Mouse (Mus musculus): ENCODE measurements around the gene Nr4a2.
A peak's percentile ranks its signal among the peaks of the same experiment; 100 is the strongest.

The Nr4a2 gene

DNA sequence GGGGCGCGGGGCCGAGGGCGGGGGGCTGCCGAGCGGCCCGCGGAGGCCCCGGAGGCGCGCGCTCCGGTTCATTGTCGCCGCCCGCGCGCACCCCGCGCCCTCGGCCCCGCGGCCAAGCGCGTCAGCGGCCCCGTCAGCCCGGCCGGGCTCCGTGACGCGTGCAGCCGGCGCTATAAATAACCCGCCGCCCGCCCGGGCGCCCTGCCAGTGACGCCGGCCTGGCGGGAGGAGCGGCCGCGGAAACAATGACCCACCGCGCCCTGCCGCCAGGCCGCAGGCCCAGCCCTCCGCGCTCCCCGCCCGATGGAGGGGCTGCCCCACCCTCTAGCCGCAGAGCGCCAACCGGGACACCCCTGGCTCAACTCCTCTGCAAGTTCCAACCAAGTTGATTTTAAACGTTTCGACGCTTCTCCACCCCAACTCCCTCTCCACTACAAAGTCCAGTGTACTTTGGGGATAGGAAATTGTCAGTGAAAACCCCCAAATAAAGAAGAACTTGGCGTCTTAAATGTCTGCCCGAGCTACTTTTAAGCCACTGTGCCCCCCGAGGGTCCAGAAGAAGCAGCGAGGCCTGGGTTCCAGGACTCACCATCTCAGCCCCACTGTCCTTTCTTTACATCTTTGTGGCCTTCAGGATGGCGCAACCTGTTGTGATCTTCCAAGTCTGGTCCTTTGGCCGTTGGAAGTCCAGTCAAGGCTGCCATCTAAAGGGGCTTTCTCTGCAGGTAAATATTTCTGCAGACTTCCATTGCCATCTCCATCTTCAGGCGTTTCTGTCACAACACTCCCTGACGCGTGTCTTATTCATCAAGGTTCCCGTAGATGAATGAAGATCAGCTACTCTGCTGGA lies at the start of gene Nr4a2:
Nr4a2 (minus strand) TSS at position 13 of the 850 bp plus-strand sequence.
- peak; percentile 90 for DNase-seq (ENCODE audit: low spot score)

DNA sequence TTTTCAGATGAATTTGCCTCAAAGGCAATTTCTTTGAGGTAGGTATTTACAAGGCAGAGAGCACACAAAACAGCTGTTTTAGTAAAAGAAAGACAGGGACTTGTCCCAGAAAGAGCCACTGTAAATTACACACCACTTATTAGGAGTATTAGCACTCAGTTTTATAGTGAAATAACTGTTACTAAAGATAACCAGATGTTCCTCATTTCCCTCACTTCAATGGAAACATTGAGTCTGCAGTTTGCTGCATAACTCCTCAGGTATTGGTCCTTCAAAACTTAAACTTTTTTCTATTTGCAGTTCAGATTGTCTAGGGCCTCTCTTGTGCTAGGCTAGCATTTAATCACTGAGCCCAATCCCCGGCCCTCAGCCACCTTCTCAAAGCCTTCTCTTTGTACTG lies 41.6 kb upstream of the Nr4a2 start:
- no peak for DNase-seq (ENCODE audit: low spot score)

DNA sequence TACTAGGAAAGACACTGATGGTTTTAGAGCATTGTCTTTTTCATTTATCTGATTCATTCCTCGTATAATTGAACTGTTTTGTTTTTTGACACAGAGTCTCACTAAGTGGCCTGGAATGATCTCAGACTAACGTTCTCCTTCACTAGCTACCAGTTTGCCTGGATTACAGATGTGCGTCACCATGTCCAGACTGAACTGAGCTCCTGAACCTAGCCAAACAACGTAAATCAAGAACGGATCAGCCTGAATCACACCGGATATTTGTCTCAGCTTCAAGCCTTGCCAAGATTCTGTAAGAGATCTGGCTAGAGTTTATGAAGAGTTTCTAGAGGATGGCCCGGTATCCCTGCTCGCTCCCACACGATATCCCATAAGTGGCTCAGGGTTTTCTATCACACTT lies 33.0 kb upstream of the Nr4a2 start:
- no peak for DNase-seq (ENCODE audit: low spot score)

DNA sequence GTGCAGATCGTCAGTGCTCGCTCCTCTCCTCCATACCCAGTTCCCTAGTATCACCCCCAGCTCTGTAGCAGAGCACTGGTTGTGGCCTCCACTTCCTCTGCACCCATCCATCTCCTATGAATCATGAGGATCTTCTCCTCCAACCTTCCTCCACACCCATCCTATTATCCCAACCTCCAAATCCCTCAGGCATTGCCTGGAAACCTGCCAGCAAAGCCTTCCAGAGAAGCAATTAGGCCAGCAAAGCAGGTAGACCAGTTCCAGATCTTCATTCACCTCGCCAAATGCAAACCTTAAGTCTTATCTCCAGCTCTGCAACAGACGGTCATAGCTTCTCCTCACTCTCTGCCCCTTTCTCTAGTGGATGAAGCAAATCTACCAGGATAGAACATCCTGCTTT lies 26.0 kb upstream of the Nr4a2 start:
- DNase-seq (ENCODE audit: low spot score) = no peak

DNA sequence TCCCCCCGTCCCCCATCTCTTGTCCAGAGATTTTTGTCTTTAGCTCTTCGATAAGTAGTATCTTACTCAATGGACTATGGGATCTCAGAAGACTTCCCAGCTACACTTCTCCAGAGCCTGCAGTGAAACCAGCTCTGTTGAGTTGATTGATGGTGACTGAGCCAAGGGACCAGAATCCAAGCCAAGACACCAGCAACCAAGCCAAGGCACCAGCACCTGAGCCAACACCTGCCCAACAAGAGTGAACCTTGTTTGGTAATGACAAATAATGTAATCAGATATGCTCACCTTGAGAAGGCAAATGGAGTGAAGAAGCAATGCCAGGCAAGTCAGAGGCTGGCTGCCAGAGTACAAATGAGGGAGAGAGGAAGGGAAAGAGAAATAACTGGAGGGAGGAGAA lies 24.4 kb upstream of the Nr4a2 start:
- DNase-seq (ENCODE audit: low spot score) = no peak

DNA sequence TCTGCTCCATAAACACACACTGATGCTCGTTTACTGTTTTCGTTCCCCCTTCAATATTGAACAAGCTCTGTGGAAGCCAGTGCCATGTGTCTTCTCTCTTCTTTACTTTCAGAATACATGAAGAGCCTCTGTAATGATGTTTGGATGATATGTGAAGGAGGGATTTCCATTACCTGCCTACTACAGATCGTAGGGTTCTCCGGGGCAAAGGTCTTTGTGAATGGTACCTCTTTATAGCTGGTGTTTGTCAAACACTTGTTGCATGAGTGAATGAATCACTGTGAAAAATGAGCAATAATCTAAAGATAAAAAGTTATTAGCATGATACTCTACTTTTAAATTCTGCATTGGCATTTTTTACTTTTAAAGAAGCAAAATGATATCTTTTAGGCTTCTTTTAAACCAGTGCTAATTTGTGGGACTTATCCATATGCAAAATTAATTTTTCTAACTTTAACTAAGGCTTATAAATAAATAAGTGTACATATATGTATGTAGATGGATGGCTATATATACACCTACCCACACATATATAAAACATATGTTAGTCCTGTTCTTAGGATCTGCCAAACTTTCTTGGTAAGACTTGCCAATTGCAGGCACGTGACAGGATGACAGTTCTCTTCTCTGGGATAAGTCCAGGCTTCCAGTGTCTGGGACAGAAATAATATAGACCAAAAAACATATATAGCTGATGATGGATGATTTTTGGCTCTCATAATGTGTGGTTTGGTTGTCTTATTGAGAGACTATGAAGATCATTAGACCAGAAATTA lies 22.0 kb upstream of the Nr4a2 start:
- DNase-seq (ENCODE audit: low spot score) = no peak

DNA sequence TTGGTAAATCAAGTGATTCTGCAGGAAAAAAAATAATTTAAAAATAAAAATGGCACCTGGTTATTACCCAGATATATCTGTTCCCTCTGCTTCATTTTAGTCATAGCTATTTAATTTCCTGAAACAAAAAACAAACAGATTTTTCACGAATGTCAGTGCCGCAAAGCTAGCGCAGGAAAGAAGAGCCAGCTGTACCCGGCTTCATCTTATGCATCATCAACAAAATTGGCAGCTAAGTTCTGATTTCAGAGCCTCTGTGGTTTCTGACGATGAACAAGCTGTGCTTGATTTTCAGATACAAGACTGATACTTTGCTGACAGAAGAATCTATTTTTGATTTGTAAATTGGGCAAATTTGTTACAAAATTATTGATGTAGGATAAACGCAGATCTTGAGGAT lies 14.8 kb upstream of the Nr4a2 start:
- no peak for DNase-seq (ENCODE audit: low spot score)

DNA sequence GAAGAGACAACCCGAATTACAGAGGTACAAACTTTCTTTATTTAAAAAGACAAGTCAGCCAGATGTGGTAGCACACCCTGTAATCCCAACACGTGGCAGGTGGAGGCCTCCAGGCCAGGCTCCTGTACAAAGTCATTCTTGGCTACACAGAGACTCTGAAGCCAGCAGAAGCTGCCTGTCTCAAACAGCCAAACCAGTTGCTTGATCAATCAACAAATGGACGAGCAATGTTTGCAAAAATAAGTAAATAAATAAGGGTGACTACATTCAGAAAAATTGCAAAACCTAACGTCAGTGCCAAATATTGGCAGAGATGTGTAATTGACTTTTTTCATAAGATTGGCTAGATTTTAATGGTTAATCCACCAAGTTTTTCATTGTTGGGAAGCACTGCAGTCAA lies 3.7 kb upstream of the Nr4a2 start:
- DNase-seq (ENCODE audit: low spot score) = no peak

DNA sequence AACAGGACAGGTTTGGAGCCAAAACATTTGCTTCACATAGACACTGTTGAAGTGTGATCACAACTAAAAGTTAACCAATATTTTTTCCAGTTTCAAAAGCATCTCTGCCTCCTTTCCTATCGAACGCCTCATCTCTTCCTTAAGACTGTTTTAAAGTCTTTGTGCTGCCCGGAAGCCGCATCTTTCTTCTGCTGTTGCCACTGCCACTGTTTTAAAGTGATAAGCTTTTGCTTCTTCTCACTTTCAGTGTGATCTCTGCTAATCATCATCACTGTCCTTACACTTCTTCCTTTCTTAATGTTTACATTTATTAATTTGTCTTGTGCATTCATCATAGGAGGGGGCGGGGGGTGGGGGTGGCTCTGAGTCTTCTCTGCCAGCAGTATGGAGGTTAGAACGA lies 2.1 kb upstream of the Nr4a2 start:
- DNase-seq (ENCODE audit: low spot score) = no peak

DNA sequence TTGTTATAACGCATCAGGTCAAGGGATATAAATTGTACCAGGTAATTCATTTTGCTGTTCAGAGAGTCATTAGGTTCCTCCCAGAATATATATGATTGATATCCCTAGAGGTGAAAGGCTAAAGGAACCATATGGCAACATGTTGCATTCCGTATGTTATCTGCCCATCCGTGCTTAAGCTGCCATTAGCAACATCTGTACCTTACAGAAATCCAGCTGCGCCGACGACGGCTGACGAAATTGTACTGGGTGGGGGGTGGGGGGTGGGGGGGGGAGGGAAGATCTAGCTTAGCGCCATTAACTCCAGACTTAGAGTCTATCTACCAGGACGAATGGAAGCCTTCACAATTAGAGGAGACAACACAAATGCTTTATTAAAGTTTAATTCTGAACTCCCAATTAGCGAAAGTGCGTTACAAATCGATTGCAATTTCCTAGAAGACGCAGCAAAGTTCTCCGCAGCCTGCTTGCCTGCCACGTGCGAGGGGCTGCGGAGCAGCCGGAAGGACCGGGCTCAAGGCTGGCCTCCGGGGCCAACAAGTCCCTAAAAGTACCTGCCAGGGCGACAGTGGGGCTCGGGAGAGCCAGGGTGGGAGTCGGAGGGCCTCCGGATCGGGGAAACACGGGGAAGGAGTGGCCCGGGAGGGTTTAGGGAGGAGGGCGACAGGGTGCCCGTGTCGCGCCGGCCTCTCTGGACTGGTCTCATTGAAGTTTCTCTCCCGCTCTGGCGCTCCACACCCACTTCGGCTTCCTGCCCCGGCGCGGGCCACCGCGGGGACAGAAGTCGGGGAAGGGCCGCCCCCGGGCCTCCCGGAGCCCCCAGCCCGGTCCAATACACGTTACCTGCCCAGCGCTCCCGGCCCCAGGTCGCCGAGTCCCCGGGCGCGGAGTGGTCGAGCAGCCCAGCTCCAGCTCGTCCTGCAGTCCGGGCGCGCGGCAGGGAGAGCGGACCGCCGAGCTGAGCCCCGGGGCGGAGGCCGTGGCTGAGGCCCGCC lies 520 bp downstream of the Nr4a2 start:
- DNase-seq (ENCODE audit: low spot score) = peak; percentile 63

DNA sequence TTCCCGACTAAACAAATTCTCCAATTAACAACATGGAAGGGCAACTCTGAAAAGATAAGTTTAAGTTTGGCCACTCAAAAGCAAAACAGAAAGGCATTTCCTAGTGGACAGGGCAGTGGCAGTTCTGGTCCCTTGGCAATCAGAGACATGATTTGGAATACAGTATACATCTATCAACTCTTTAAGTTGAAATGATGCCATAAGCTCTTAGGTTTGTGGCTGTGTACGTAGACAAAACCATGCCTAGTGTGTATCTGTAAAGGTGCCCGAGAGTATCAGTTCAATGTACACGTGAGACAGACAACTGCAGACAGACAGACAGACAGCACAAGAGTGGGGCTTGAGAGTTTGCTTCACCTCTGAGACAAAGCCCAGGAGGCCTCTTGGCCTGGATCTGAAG lies 2.7 kb downstream of the Nr4a2 start:
- no peak for DNase-seq (ENCODE audit: low spot score)

DNA sequence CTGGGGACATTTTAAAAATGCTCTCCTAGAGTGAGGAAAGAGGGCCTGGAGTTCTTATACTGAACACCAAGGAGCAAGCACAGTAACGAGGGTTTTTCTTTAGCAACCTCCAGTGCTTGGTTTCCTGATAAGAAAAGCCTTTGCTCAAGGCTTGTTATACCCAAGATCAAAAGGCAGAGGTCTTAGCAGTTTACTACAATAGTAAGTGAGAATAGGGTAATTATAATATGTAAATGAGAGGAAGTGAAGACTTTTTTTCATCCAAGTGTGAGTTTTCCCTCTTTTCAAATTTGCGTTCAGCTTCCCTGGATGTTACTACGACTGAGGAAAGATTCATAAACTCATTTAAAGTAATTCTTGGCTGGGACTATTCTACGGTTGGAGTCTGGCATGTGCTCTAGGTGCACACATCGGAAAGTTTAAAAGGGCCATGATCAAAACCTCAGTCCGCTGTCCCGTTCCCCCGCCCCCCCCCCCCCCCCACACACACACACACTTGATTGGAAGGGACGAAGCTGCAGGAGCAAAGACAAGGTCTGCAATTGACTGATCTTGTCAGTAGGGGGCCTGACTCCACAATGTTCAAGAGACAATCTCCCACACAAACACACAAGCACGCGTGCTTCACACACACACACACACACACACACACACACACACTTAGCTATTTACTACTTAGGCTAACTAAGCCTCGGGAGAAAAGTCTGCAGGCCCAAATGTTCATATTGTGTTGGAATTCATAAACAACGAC lies 6.4 kb downstream of the Nr4a2 start:
- DNase-seq (ENCODE audit: low spot score) = peak; percentile 38

DNA sequence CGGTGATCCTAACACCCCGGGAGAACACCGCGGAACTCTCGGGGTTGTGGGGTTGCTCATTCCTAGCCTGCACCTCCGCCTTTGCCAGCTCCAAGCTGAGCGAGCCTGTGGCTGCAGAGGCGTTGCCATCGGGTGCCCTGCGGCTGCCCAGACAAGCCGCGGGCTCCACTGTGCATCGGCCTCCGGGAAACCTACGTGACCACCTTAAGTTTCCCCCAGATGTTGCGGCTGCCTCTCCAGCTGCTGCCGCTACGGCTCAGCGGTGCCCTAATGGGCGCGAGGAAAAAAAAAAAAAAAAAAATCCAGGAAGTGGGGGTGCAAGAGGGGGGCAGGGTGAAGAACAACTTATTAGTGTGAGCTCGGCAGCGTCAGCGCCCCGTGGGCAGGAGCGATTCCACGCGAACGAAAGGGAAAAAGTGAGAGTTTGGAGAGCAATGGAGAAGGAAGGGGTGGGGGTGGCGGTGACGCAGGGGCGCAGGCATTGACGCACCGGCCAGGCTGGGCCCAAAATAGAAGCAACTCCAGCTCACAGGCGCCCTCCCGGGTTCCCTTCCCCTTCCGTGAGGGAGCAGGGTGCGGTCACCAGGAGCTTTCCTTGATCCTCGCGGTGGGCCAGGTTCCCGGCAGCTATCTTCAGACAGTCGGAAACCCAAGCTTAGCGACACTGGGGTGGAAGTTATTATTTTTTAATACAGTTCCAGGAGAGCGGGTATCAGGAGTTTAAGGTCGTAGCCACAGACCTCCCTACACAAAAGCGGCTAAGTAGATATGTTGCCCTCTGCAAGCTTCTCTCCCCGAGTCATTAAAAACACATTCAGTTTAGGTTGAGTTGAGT lies 7.2 kb downstream of the Nr4a2 start:
- DNase-seq (ENCODE audit: low spot score) = peak; percentile 78

DNA sequence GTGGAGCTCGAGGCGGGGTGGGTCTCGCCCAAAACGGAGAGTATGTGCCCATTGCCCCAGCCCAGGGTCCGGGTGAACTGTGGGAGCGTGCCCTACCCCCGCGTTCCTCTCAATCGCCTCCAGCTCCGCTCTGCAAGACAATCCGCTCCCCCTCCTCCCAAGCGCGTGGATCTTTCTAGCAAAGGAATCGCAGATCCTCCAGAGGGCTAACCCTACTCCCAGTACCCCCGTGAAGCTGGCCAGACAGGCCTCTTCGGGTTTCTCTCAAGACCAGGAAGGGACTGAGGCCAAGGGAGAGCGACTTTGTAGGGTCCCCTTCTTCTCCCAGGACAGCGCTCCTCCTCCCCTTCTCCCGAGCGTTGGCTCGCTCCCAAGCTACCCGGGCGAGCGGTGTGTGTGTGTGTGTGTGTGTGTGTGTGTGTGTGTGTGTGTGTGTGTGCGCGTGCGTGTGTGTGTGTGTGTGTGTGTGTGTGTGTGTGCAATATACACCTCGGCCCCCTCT lies 7.9 kb downstream of the Nr4a2 start:
- peak; percentile 57 for DNase-seq (ENCODE audit: low spot score)

DNA sequence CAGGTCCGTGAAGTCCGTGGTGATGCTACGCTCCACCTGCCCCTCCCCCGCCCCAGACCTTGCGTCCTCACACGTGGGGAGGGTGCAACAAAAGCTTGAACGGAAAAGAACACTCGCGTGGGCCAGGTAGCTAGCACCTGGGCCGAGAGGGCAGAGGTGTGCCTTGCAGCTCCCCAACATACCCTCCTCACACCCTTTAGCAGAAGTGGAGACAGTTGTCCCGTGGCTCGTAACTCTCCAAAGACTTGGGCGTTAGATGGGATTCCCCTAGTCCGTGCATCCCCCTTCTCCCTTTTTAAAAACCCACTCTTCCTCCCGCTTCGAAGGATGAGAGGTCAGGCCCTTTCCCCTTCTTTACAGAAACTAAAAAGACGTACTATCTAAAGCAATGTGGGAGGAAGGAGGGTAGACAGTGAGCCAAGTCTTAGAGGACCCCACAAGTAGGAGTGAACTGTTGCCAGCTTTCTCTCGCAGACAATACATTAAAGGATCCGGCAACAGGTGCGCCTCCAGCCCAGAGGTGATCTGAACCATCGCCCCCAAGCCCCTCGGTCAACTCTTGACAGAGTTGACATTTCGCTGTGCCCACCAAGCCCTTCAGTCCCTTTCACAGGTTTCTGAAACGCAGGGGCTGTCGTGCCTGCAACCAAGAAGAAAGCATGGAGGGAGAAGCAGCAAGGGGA lies 8.5 kb downstream of the Nr4a2 start:
- DNase-seq (ENCODE audit: low spot score) = no peak

DNA sequence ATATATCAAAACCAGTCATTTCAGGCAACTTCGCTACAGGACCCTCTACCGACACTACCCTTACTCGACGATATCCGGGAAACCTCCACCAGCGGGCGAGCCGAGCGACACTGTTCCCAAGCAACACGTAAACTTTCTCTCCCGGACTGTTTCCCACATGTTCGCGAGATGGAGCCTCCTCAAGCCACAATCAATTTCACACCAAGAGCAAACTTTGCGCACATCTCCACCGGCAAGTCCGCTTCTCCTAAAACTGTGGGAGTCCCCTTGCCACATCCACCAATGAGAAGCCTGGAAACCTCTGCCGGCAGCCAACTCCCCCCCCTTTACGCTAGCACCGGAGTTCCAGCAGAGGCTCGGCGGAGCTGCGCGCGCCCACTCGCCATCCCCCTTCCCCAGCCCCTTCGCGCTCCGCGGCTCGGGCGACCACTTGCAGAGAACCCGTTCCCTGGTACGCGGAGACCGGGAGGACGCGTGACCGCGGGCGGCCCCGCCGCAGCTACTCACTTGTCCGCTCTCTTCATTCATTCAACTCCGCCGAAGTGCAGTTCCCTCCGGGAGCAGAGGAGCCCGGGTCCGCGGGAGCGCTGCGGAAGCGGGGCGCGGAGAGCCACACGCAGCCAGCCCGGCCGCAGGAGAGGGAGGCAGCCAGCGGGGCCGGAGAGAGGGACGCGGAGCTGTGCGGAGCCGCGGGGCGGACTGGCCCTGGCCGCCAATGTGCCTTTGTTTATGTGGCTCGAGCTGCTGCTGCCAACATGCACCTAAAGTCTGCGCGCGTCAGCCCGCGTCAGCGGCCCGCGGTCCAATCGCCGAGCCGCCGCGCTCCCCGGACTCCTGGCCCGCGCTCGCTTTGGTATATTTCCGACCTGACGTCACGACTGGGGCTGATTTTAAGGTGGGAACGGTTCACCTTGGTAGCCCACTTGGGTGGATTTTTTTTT lies 9.3 kb downstream of the Nr4a2 start:
- DNase-seq (ENCODE audit: low spot score) = peak; percentile 72

DNA sequence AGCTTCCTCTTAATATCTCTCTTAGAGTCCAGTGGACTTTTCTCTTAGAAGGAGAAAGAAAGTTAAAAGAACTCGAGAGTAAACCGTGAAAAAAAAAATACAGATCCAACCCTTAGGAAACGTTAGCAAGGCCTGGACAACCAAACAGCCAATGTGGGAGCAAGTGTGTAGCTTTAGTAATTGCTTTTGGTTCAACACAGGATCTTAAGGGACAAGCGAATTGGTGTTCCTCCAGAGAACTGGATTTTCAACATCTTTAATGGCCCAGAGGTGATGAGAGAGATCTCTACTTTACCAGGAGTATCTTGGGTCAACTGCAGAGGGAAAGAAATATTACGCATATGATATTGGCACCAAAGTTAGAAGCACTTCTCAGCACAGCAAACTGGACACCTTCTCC lies 10.4 kb downstream of the Nr4a2 start:
- no peak for DNase-seq (ENCODE audit: low spot score)

DNA sequence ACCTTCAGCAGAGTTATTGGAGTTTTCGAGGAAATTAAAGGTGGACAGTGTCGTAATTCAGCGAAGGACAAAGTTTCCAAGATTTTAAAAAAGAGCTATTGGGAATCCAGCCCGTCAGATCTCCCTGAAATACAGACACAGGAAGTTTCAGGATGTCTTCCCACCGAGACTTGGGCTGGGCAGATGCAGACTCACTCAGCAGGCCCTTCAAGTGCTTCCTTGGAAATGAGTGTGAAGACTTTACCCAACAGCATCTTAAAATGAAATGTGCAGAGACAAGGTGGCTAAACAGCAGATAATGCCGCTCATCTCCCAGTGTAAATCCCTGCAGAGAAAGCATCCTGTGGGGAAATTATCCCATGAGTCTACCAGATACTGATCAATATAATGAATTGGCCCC lies 10.9 kb downstream of the Nr4a2 start:
- no peak for DNase-seq (ENCODE audit: low spot score)
